Mouse (Mus musculus): ENCODE results near the gene Kansl1.

DNA sequence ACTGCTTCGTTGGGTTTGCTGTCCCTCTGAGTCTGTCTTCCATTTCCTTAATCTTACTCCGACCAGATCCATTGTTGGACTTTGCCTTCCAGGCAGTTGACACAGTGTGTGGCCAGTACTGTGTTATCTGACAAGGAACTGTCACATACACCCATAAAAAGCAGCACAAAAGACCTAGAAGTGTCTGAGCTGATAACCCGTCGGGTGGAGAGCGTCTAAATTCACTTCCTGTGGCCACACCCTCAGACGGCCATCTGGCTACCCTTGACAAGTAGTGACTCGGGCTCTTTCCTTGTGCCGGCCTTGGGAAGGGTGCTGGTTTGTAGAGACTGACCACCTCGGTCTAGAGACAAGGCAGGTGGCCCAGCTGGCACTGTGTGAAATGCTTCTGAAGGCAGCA, 175.4 kb downstream of the Kansl1 start:
- no peak for TF ChIP-seq POLR2A (IDR thresholded peaks at IDR 0.05; ENCODE audit: insufficient read length, low read depth)
- TF ChIP-seq MAX (IDR thresholded peaks at IDR 0.05; ENCODE audit: low read depth) = no peak
- no peak for TF ChIP-seq E2F4 (IDR thresholded peaks at IDR 0.05; ENCODE audit: insufficient read depth)
- no peak for TF ChIP-seq CEBPB (IDR thresholded peaks at IDR 0.05; ENCODE audit: insufficient read depth, poor library complexity, severe bottlenecking)
- no peak for TF ChIP-seq MYOD1 (IDR thresholded peaks at IDR 0.05; ENCODE audit: control insufficient read depth in 1 of 3, insufficient read length in 2 of 3, low read depth in 2 of 3)
- no peak for TF ChIP-seq TCF12 (IDR thresholded peaks at IDR 0.05; ENCODE audit: insufficient read depth, poor library complexity, severe bottlenecking)
